Mouse (Mus musculus) liver, adult 2 months (tissue): ENCODE results near the gene Cplx2. TPM values are rescaled to one million over a fixed set of nuclear protein-coding genes. Genes with fewer than 3 reads are reported as not detected.

ENCODE experiments used
- DNase-seq: peaks from one replicate; pipeline ENCODE4 v3.0.0-alpha.2; 2011; ENCODE audit warnings: low read depth, low spot score; ENCODE audit errors: extremely low read depth
- H3K27ac ChIP-seq: fragments of 200-500 bp; replicated peaks from 2 replicates; pipeline ENCODE4 v1.5.1; 2012; ENCODE audit warnings: low read depth, mild to moderate bottlenecking, control low read depth, inconsistent platforms, low read length; ENCODE audit not compliant: insufficient read depth
- H3K27me3 ChIP-seq: fragments of 200-500 bp; 2 replicates; pipeline ENCODE4 v1.6.1; 2012; ENCODE audit warnings: mild to moderate bottlenecking, moderate library complexity, low read length, inconsistent platforms; ENCODE audit not compliant: control insufficient read depth, insufficient read depth
- H3K36me3 ChIP-seq: fragments of 200-500 bp; 2 replicates; pipeline ENCODE4 v1.6.1; 2012; ENCODE audit warnings: low read length, inconsistent platforms; ENCODE audit not compliant: control insufficient read depth, insufficient read depth
- H3K4me1 ChIP-seq: fragments of 200-500 bp; 2 replicates; pipeline ENCODE4 v1.6.1; 2011; ENCODE audit warnings: low read length; ENCODE audit not compliant: control insufficient read depth, insufficient read depth
- H3K4me3 ChIP-seq: fragments of 200-500 bp; 2 replicates; pipeline ENCODE4 v1.5.1; 2011; ENCODE audit warnings: low read depth, mild to moderate bottlenecking, control low read depth, low read length, moderate library complexity; ENCODE audit not compliant: insufficient read depth
- H3K79me2 ChIP-seq: fragments of 200-500 bp; 2 replicates; pipeline ENCODE4 v1.6.1; 2012; ENCODE audit warnings: inconsistent platforms, mild to moderate bottlenecking, low read length, moderate library complexity; ENCODE audit not compliant: control insufficient read depth, insufficient read depth
- H3K9ac ChIP-seq: fragments of 200-500 bp; 2 replicates; pipeline ENCODE4 v1.6.1; 2012; ENCODE audit warnings: low read depth, mild to moderate bottlenecking, control low read depth, inconsistent platforms, low read length
- CTCF ChIP-seq: fragments of 200-500 bp; IDR thresholded peaks from 2 replicates; pipeline ENCODE4 v1.5.1; 2011; ENCODE audit warnings: low read depth, low read length, control low read depth
- POLR2A ChIP-seq: fragments of 200-500 bp; IDR thresholded peaks from 2 replicates; pipeline ENCODE4 v1.6.1; 2011; ENCODE audit warnings: low read length, control low read depth; ENCODE audit not compliant: insufficient read depth; ENCODE audit errors: extremely low read depth
- WGBS: fragments of 180-500 bp; shearing (Covaris S2); methylation state at CpG from one replicate; pipeline ENCODE4 v1.1.7; 2018; 5-methylcytosine and 5-hydroxymethylcytosine counted together
- polyA plus RNA-seq: library from polyadenylated mRNA; depleted of rRNA; stranded (reverse); fragments of >200 nt; gene quantifications from 2 replicates; pipeline ENCODE4 v1.2.3, GENCODE M21; 2012
- total RNA-seq: library from RNA; depleted of rRNA; stranded (reverse); fragments of >200 nt; gene quantifications from 2 replicates; pipeline ENCODE4 v1.2.3, GENCODE M21; 2014

Gene Cplx2
- total and polyA plus RNA-seq, 2 experiments: 0.37 to 0.57 TPM

DNA sequence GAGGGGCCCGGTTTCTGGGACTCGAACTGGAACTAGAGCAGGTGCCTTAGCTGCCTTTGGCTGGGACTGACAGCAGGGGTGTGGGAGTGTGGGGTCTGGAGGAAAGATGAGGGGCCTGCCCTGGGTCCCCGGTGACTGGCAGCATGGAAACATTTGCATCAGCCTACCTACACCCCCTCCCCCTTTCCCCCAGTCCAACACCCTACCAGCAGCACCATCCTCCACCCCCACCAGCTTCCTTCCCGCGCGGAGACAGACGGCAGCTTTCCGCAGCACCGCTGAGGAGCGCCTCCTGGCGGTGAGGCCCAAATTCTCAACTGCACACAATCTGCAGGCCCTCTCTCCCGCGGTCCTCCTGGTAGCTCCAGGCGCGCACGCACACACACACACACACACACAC is 1.5 kb downstream of the Cplx2 start:
- no peak for DNase-seq
- WGBS: 6% methylated on average over 16 of the region's 16 CpGs
- Histone ChIP-seq H3K79me2 (no peaks in the 10 kb centered on the region), H3K27me3 (peaks cover 5% of the 10 kb centered on the region; the same call in 1 of the 2 replicates), H3K27ac (no peak overlapping the region), H3K4me1 (no peaks in the 10 kb centered on the region), H3K4me3 (no peak overlapping the region), H3K9ac (no peak overlapping the region), H3K36me3 (no peaks in the 10 kb centered on the region)
- TF ChIP-seq POLR2A (no peak), CTCF (peak; percentile 85)

DNA sequence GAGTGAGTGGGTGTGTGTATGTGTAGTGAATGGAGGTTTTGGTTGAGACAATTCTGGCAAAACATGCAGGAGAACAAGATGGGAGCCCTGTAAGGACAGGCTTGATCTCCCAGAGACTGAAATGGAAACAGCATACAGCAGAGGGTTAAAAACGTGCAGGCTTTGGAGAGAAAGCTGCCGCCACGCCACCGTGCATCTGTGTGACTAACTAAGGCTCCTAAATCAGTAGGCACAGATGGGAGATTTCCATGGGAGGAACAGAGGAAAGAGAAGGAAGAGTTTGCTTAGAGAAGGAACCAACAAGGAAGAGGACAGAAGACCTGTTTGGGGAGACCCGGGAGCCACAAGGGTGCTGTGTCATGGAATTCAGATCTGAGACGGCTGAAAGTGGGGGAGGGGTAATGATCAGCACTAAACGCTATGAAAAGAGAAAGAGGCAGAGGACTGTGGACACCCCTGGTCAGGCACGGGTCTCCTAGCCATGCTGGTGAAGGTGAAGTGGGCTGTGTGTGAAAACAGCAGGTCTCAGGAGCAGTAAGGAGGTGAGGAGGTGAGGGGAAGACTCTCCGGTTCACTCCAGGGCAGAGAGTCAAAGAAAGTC is 3.1 kb downstream of the Cplx2 start:
- Histone ChIP-seq H3K79me2 (no peaks in the 10 kb centered on the region), H3K27ac (no peak overlapping the region), H3K4me1 (no peaks in the 10 kb centered on the region), H3K27me3 (peaks cover 9% of the 10 kb centered on the region; the same call in 1 of the 2 replicates), H3K9ac (no peak overlapping the region), H3K36me3 (no peaks in the 10 kb centered on the region), H3K4me3 (no peak overlapping the region)
- WGBS: 37% methylated on average over 9 of the region's 9 CpGs
- TF ChIP-seq CTCF (no peak), POLR2A (no peak)
- DNase-seq: no peak

DNA sequence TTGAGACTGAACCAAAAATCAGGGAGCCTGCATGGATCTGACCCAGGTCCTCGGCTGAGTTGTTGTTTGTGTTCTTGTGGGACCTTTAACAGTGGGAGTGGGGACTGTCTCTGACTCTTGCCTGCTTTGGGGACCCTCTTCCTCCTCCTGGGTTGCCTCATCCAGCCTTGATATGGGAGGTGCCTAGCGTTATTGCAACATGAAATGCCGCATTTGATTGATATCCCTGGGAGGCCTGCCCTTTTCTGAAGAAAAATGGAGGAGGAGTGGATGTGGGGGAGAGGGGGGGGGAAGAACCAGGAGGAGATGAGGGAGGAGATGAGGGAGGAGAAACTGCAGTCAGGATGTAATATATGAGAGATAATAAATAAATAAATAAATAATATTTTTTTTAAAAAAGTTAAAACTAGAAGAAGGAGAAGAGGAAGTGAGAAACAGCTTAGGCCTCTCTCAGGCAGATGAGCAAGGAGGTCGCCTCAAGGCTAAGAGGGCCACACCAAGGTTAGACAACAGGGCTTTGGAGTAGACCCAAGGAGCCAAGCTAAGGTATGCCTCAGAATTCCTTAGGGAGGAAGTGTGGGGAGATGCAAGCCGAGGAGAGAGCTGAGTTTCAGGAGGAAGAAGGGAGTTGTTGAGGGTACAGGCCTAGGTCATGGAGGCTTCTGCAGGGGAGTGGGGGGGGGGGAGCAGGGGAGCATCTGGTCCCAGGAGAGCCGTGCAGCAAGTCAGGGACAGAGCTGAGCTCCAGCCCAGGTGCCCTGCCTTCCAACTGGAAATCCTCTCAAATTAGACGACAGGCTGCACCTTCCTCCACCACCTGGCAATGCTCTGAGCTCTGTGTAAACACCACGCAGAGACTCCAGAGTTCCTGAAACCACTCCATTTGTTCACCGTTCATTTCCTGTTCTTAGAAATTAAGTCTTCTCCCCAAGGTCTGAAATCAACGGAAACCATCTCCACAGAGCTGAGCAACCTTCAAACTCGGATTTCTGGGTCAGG is 4.6 kb downstream of the Cplx2 start:
- Histone ChIP-seq H3K4me3 (no peak overlapping the region), H3K36me3 (no peaks in the 10 kb centered on the region), H3K9ac (no peak overlapping the region), H3K27ac (no peak overlapping the region), H3K4me1 (no peaks in the 10 kb centered on the region), H3K27me3 (peaks cover 9% of the 10 kb centered on the region; the same call in 1 of the 2 replicates), H3K79me2 (no peaks in the 10 kb centered on the region)
- DNase-seq: no peak
- TF ChIP-seq POLR2A (no peak), CTCF (no peak)
- WGBS: 56% methylated on average over 11 of the region's 11 CpGs

DNA sequence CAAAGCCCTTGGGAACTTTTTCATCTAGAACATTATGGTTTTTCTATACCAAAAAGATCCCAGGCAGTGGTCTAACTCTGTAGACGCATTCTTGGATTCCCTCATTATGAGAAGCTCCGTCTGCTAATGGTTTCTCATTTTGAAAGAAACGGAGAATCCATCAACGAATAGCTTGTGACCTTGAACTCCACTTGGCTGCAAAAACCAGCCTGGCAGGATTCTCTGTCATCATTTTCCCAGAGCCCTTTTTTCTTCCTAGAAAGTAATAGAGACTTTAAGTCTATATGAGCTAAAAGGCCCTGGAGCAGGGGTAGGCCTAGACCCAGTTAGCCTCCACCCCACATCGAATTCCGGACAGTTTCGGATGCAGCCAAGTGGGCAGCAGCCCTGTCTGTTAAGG is 5.6 kb downstream of the Cplx2 start:
- Histone ChIP-seq H3K4me3 (no peak overlapping the region), H3K9ac (no peak overlapping the region), H3K79me2 (no peaks in the 10 kb centered on the region), H3K4me1 (no peaks in the 10 kb centered on the region), H3K27me3 (peaks cover 7% of the 10 kb centered on the region; the same call in 1 of the 2 replicates), H3K27ac (no peak overlapping the region), H3K36me3 (no peaks in the 10 kb centered on the region)
- no peak for DNase-seq
- 76% methylated on average over 7 of the region's 7 CpGs for WGBS
- TF ChIP-seq POLR2A (no peak), CTCF (no peak)

DNA sequence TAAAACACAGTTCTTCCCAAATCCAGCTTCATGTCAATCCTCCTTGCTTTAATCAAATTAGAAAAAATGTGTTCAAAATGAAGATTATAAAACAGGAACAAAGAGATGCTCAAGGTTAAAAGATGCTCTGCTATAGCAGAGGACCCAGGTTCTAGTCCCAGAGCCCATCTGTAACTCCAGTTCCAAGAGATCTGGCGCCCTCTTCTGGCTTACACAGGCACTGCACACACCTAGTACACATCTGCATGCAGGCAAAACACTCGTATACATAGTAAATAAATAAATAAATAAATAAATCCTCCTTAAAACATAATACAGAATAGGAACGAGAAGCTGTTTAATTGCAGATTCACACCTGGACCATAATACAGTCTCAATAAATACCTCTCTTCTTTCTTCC is 6.9 kb downstream of the Cplx2 start:
- H3K36me3 ChIP-seq: no peaks in the 10 kb centered on the region
- 69% methylated on average over 3 of the region's 3 CpGs for WGBS
- TF ChIP-seq CTCF (peak; percentile 34; the same call in 1 of the 2 replicates), POLR2A (no peak)

More for the DNA sequence above, 6.9 kb downstream of the Cplx2 start:
- H3K9ac ChIP-seq: no peak overlapping the region
- no peak overlapping the region for H3K4me3 ChIP-seq
- H3K27ac ChIP-seq: no peak overlapping the region
- 0 out of 2 replicates have a peak, but pooled peaks cover 4% of the 10 kb centered on the region for H3K27me3 ChIP-seq
- no peaks in the 10 kb centered on the region for H3K79me2 ChIP-seq
- H3K4me1 ChIP-seq: no peaks in the 10 kb centered on the region
- DNase-seq: no peak
